Mouse (Mus musculus) stomach, embryonic 14.5 days (tissue): ENCODE results near the gene Mapkbp1. TPM values are rescaled to one million over a fixed set of nuclear protein-coding genes. Genes with fewer than 3 reads are reported as not detected.
A peak's percentile ranks its signal among the peaks of the same experiment; 100 is the strongest.

Source experiments
- ATAC-seq: fragments of 200-750 bp; cut with Nextera tagmentation; 2 replicates; pipeline ENCODE4 v1.8.0; 2017; ENCODE audit warnings: low read depth, moderate TSS enrichment; ENCODE audit not compliant: insufficient number of reproducible peaks, insufficient read depth, low FRiP score
- H3K27ac ChIP-seq: fragments of 300-500 bp; sonication (generic); 2 replicates; pipeline ENCODE4 v1.5.1; 2014; ENCODE audit warnings: mild to moderate bottlenecking, low read length, moderate library complexity, mixed read lengths
- H3K27me3 ChIP-seq: fragments of 300-500 bp; sonication (generic); 2 replicates; pipeline ENCODE4 v1.6.1; 2014; ENCODE audit warnings: low read length, control low read depth, mixed read lengths; ENCODE audit not compliant: control insufficient read depth, insufficient read depth
- H3K36me3 ChIP-seq: fragments of 300-500 bp; sonication (generic); 2 replicates; pipeline ENCODE4 v1.6.1; 2014; ENCODE audit warnings: mild to moderate bottlenecking, control low read depth, low read length, moderate library complexity, mixed read lengths; ENCODE audit not compliant: control insufficient read depth, insufficient read depth
- H3K4me1 ChIP-seq: fragments of 300-500 bp; sonication (generic); 2 replicates; pipeline ENCODE4 v1.6.1; 2014; ENCODE audit warnings: low read length, control low read depth, mixed read lengths; ENCODE audit not compliant: control insufficient read depth, insufficient read depth
- H3K4me2 ChIP-seq: fragments of 300-500 bp; sonication (generic); replicated peaks from 2 replicates; pipeline ENCODE4 v1.6.1; 2014; ENCODE audit warnings: low read depth, low read length, control low read depth
- H3K4me3 ChIP-seq: fragments of 300-500 bp; sonication (generic); 2 replicates; pipeline ENCODE4 v1.5.1; 2014; ENCODE audit warnings: low read depth, low read length, control low read depth
- H3K9ac ChIP-seq: fragments of 300-500 bp; sonication (generic); replicated peaks from 2 replicates; pipeline ENCODE4 v1.6.1; 2014; ENCODE audit warnings: low read depth, mild to moderate bottlenecking, control low read depth, low read length, moderate library complexity, mixed read lengths
- H3K9me3 ChIP-seq: fragments of 300-500 bp; sonication (generic); 2 replicates; pipeline ENCODE4 v1.6.1; 2016; ENCODE audit warnings: low read depth, low read length, control low read depth; ENCODE audit not compliant: control insufficient read depth
- WGBS: fragments of 180-500 bp; shearing (Covaris S2); extraction: QIAGEN DNeasy Blood & Tissue Kit; methylation state at CpG from one replicate; pipeline ENCODE4 v1.1.7; 2014; 5-methylcytosine and 5-hydroxymethylcytosine counted together
- polyA plus RNA-seq: library from polyadenylated mRNA; unstranded; fragments of >200 nt; fragmentation: Nextera tagmentation; extraction: Ambion mirVana; gene quantifications from 2 replicates; pipeline ENCODE4 v1.2.1, GENCODE M21; 2014

Mapkbp1 gene
- polyA plus RNA-seq, 1 experiment from 2014 or later: 4.8 TPM

- Histone ChIP-seq H3K9me3 (no peaks in the 10 kb centered on the region), H3K4me2 (no peak overlapping the region), H3K4me1 (no peaks in the 10 kb centered on the region), H3K27ac (no peak overlapping the region), H3K4me3 (no peak overlapping the region), H3K27me3 (no peaks in the 10 kb centered on the region), H3K36me3 (peaks cover 1% of the 10 kb centered on the region; the same call in 1 of the 2 replicates), H3K9ac (no peak overlapping the region)
- no peak for ATAC-seq
- 92% methylated on average over 2 of the region's 2 CpGs for WGBS
These were observed 14.9 kb downstream of the Mapkbp1 start for GRCm38 (mm10) chr2:119987441-119987840.

DNA sequence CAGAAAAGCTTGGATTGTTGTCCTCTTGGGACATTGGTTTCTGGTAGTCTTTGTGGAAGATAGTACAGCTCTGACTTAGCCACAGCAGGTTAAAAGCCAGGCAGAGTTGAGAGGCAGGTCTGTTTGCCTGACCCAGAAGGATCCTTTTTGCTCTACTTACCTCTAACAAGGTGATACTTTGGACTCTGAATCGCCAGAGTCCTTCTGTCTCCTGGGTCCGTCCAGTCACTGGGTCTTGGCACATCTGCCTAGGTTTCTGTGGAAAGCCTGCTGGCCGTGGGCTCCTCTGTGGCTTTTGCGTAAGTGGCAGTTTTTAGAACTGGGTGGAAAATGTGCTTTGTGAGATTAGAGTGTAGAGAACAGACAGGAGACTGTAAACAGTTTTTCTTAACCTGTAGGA is 16.5 kb downstream of the Mapkbp1 start:
- Histone ChIP-seq H3K9me3 (no peaks in the 10 kb centered on the region), H3K9ac (no peak overlapping the region), H3K4me2 (no peak overlapping the region), H3K36me3 (no peaks in the 10 kb centered on the region; the same call in 1 of the 2 replicates), H3K4me3 (no peak overlapping the region), H3K4me1 (no peaks in the 10 kb centered on the region), H3K27me3 (no peaks in the 10 kb centered on the region), H3K27ac (no peak overlapping the region)
- no peak for ATAC-seq
- 82% methylated on average over 4 of the region's 4 CpGs for WGBS

GRCm38 (mm10) chr2:119990881-119991280 is 18.4 kb downstream of the Mapkbp1 start:
- Histone ChIP-seq H3K9me3 (no peaks in the 10 kb centered on the region), H3K4me3 (no peak overlapping the region), H3K4me1 (peaks cover 10% of the 10 kb centered on the region), H3K36me3 (no peaks in the 10 kb centered on the region; the same call in 1 of the 2 replicates), H3K4me2 (no peak overlapping the region), H3K9ac (no peak overlapping the region), H3K27me3 (no peaks in the 10 kb centered on the region), H3K27ac (no peak overlapping the region)
- ATAC-seq: no peak
- WGBS: 81% methylated on average over 6 of the region's 6 CpGs

GRCm38 (mm10) chr2:119992349-119992748 is 19.9 kb downstream of the Mapkbp1 start:
- H3K4me1 ChIP-seq: peaks cover 13% of the 10 kb centered on the region
- H3K27ac ChIP-seq: no peak overlapping the region
- no peaks in the 10 kb centered on the region; the same call in 1 of the 2 replicates for H3K36me3 ChIP-seq
- WGBS: 84% methylated on average over 2 of the region's 2 CpGs
- no peak for ATAC-seq
- H3K27me3 ChIP-seq: no peaks in the 10 kb centered on the region
- no peaks in the 10 kb centered on the region for H3K9me3 ChIP-seq
- no peak overlapping the region for H3K9ac ChIP-seq
- H3K4me3 ChIP-seq: no peak overlapping the region
- H3K4me2 ChIP-seq: no peak overlapping the region

DNA sequence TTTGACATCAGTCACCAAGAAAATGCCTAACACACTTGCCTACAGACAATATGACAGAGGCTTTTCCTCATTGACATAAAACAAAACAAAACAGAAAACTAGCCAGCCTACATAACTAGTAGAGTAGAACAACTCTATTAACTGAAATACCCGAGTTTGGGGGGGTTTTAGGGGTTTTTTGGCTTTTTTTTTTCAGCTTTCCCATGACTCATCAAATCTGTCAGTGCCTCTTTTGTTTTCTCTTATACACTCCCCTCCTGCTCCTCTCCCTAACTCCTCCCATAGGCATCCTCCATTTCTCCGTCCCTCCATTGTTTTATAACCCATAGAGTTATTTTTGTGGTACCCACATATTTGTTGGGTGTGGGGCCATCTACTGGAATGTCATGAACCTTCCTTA is 21.0 kb downstream of the Mapkbp1 start:
- H3K4me3 ChIP-seq: no peak overlapping the region
- H3K9ac ChIP-seq: no peak overlapping the region
- no peak overlapping the region for H3K27ac ChIP-seq
- no peak for ATAC-seq
- peaks cover 13% of the 10 kb centered on the region for H3K4me1 ChIP-seq
- H3K4me2 ChIP-seq: no peak overlapping the region
- 69% methylated on average over 2 of the region's 2 CpGs for WGBS
- no peaks in the 10 kb centered on the region for H3K9me3 ChIP-seq
- H3K27me3 ChIP-seq: no peaks in the 10 kb centered on the region
- H3K36me3 ChIP-seq: no peaks in the 10 kb centered on the region; the same call in none of the 2 replicates

GRCm38 (mm10) chr2:119994839-119995238 is 22.3 kb downstream of the Mapkbp1 start:
- WGBS: 86% methylated on average over 6 of the region's 6 CpGs
- Histone ChIP-seq H3K9me3 (no peaks in the 10 kb centered on the region), H3K9ac (no peak overlapping the region), H3K4me1 (peaks cover 13% of the 10 kb centered on the region), H3K4me2 (no peak overlapping the region), H3K27me3 (no peaks in the 10 kb centered on the region), H3K27ac (peak overlapping the region; percentile 76; the same call in 1 of the 2 replicates), H3K4me3 (no peak overlapping the region), H3K36me3 (peaks cover 6% of the 10 kb centered on the region)
- ATAC-seq: no peak

DNA sequence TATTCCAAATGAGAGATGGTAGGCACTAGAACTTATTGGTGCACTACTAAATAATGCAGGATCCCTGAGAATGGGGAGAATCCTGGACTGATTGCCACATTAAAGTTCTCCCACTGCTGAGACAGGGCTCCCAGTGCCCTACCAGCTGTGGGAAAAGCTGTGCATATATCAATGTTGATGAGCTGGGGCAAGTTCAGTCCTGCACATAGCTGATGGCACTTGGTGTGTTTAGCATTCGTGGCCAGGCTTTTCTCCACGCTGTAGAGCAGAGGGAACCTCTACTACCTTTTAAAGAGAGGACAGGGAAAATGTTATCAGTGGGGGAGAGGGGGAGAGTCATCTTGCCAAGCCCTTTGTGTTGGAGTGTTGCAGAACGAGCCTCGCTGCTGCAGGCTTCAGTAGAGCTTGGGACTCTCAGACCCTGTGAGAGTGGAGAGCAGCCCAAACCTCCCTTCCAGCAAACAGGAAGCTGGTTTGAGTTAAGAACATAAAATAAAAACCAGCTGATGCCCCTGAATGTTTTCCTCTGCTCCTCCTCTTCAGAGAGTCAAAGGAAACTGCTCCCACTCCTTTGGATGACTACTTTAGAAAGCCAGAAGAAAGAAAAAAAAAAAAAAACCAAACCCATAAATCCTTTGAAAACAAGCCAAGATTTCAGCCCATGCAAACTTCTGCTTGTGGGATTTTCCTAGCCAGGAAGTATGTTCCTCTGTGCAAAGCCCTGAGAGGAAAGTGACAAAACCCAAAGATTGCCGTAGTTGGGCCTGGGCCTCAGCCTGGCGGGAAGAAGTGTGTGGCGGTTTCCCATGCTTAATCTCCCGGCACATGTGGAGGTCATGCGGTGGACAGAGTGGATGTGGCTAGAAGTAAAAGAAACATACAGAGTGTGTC is 23.1 kb downstream of the Mapkbp1 start:
- no peak overlapping the region for H3K9ac ChIP-seq
- H3K36me3 ChIP-seq: peaks cover 6% of the 10 kb centered on the region
- WGBS: 45% methylated on average over 9 of the region's 9 CpGs
- ATAC-seq: no peak; the same call in 1 of the 2 replicates
- H3K4me1 ChIP-seq: peaks cover 13% of the 10 kb centered on the region
- H3K4me2 ChIP-seq: no peak overlapping the region; the same call in 1 of the 2 replicates
- no peak overlapping the region for H3K4me3 ChIP-seq
- H3K9me3 ChIP-seq: no peaks in the 10 kb centered on the region
- H3K27me3 ChIP-seq: no peaks in the 10 kb centered on the region
- peak overlapping the region; percentile 76 for H3K27ac ChIP-seq

DNA sequence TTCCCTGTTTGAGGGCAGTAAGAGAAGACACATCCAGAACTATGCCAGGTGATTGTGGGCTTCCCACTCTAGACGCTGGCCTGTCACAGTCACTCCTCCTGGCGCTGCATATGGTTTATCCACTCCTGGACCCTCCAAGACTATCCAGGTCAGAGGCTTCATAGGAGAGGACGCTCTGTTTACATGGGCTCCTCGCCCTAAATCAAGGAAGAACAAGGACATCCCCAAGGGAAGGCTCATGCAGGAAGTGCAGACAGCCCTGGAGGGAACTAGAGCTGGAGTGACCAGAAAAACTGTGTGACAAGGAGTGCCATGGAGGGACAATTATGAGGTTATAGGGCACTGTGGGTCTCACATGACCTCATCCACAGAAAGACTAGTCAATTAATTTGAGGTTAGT is 24.9 kb downstream of the Mapkbp1 start:
- WGBS: 84% methylated on average over 4 of the region's 4 CpGs

More for the DNA sequence above, 24.9 kb downstream of the Mapkbp1 start:
- Histone ChIP-seq H3K9me3 (no peaks in the 10 kb centered on the region), H3K4me1 (peaks cover 13% of the 10 kb centered on the region), H3K27ac (no peak overlapping the region), H3K4me3 (no peak overlapping the region), H3K36me3 (peaks cover 6% of the 10 kb centered on the region), H3K27me3 (no peaks in the 10 kb centered on the region), H3K4me2 (no peak overlapping the region), H3K9ac (no peak overlapping the region)
- no peak for ATAC-seq
